Mouse (Mus musculus) urinary bladder, postnatal 14 days (tissue): ENCODE measurements around the gene Adra1b.

Experiments used
- DNase-seq: peaks from one replicate; pipeline ENCODE4 v3.0.0; 2021; ENCODE audit warnings: low spot score

Gene Adra1b

DNA sequence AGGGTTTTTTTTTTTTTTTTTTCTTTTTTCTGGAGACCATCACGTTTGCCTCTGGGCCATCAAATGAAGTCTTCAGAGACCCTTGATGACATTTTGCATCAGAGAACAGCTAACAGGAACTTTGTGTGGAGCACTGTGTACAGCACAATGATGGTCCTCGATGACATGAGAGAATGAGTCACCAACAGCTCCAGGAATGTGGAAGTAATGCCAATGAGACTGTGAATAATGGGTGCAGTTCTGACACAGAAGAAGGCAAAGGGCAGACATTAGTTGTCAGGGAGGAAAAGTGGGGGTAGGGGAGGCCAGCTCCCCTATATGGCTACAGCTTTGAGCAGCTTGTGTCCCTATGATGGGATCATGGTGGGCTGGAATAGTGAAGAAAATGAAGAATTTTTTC, 5.7 kb downstream of the Adra1b start:
- no peak for DNase-seq

DNA sequence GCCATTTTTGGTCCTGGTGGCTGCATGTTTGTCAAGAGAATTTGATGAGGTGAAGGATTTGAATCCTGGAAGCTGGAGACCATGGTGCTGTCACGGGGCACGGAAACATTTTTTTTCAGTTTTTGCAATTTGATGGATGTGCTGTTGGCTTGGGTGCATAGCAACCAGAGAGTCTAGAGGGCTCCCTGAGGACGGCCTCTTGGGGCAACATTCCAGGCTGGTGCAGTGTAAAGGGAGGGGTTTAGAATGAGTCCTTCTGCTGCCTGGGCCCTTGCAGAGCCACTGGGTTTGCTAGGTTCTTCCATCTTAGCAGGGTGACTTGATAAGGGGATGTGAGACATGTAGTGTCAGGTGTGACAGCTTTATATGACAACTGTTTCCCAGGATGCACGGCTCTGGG, 8.5 kb downstream of the Adra1b start:
- DNase-seq: no peak

DNA sequence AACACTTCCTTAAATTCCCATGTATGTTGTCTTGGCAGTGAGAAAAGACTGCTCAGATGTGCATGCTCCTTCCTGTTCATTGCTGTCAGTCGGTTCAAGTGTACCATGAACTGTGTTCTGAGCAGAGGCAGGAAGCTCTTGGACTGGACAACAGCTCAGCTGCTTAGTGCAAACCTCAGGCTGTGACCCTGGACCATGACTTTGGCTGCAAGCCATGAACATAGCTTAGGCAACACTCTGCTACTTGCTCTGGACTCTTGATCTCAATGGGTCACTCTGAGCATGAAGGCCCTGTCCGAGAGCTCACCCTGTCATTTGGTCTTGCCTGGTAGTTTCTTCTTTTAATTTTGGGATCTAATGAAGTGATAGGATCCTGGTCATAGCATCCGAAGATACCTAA, 9.6 kb downstream of the Adra1b start:
- no peak for DNase-seq

DNA sequence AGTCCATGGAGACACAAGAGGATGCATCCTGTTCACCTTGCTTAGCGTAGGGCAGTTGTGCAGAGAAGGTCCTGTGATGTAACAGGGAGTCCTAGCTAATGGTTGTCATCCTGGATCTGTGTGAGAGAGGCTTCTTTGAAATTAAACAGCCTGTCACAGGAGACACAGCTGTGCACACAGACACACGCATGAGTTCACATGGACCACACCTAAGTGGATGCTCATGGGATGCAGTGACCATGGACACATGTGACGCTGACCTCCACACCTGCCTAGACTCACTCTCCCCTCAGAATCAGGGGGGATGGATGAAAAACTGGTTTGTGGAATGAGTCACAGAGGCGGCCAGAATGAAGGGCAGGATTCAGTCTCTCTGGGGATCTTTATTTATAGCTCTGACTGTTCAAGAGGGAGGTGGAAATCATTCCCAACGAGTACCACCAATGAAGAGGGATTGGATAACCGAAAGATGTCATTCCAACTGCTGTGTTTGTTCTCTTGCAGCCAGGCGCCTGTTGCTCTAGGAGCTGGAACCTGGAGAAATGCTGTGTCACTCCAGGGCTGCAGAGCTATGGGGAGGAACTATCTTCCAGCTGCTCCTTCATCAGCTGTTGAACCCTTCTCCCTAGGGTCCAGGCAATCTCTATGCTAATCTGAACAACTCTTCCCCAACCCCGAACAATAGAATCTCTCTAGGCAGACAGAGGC, 11.6 kb downstream of the Adra1b start:
- no peak for DNase-seq

DNA sequence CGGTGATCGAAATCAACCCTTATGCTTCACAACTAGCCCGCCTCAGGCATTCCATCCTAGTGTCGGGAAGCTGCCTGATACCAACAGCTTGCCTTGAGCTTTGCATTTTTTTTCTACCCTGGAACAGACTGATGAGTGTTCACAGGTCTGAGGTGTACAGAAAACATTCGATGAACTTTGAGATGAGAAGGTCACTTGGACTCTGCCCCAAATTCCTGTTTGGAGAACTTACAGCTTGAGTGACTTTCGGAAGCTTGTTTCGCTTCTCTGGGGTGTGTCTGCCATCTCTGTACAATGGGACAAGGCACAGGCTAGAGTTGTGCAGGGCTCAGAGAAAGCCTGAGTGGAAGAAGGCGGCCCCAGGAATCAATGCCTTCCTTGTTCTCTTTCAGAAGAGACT, 12.3 kb downstream of the Adra1b start:
- DNase-seq: no peak

DNA sequence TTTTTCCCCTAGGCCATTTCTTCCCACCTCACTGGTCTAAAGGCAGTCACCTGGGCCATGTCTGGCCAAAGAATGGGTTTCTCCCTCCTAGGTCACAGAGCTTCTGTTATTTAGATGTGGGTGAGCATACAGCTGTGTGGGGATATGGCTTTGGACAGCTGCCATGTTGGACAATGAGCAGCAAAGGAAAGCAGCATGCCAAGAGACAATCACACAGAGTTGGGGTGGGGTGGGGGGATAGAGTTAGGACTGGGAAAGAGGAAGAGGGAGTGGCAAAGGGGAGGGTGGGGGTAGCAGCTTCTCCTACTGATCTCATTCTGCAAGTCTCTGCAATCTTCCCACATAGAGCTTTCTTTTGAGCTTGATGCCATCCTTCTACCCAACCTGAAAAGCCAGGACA, 13.4 kb downstream of the Adra1b start:
- no peak for DNase-seq

DNA sequence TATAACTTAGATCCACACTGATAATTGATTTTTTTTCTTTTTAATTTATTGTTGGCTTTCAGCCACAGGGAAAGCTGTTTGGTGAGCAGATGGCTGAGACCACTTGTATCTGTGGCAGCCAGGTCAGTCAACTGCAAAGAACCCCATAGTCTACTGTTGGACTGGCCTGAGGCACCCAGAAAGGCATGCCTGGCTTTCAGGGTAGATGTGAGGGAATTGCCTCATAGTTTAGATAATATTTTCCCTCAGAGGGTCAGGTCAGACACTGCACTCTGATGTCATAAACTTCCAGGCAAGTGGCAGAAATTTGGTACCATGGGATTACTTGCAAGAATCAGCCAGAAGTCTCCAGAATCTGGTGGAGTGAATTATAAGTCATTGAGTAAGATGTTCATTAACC, 16.5 kb downstream of the Adra1b start:
- no peak for DNase-seq

DNA sequence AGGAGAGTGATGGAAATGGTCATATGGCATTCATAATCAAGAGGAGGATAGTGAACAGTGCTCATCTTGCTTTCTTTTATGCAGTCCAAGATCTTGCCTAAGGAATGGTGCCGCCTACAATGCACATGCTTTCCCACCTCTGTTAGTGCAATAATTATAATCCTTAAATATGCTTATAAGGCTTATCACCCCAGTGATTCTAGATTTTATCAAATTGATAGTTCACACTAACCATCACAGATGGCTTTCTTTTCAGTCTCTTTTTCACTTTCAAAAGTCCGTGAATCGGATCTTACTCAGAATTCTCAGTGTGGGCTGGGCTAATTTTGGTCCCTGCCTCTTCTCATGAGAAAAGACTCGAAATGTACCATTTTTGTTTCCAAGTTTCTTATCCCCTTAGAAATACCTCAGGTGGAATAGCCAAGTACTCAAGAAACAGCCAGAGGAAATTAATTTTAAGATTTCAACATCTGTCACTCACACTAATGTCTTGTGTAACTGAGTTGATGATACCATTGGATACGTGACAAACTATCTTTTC, 17.3 kb downstream of the Adra1b start:
- DNase-seq: no peak

DNA sequence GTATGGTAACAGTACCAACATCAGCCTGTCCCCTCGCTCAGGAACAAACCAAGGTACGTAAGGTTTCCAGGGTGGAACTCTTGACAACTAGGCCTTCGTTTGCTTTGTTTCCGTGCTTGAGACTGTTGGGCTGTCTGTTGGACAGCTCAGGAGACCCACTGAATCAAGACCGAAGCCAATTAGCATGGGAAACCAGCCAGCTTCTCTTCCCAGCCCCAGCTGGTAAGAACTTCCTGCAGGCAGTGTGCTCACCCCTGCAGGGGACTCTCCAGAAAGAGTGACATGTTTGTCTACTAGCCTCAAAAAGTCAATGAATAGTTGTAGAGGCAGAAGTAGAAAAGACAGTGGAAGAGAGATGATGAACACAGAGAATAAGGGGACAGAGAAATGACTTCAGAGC, 23.8 kb downstream of the Adra1b start:
- no peak for DNase-seq

DNA sequence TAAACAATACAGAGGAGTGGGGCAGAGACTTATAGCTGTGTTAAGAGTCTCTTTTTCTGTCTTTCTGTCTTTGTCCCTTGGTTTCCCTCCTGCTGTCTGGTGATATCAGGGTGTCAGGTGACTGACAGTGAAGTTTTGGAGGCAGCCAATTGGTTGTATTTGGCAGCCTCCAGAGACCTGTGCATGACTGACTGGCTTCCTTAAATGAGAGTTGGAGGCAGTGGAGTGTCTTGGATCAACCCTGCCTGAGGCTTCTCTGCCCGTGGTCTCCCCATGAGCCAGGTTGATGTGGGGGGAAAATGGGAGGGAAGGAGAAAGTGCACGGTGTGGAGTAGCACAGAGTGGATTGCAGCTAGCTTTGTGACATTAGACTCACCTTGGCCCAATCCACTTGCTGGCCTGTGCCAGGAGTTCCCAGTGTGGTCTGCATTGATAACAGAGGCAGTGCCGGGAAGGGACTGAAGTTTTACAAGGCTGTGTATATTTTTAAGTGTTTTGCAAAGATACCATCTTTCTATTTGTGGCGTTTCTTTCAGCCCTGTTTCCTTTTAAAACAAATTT, 33.2 kb downstream of the Adra1b start:
- no peak for DNase-seq

DNA sequence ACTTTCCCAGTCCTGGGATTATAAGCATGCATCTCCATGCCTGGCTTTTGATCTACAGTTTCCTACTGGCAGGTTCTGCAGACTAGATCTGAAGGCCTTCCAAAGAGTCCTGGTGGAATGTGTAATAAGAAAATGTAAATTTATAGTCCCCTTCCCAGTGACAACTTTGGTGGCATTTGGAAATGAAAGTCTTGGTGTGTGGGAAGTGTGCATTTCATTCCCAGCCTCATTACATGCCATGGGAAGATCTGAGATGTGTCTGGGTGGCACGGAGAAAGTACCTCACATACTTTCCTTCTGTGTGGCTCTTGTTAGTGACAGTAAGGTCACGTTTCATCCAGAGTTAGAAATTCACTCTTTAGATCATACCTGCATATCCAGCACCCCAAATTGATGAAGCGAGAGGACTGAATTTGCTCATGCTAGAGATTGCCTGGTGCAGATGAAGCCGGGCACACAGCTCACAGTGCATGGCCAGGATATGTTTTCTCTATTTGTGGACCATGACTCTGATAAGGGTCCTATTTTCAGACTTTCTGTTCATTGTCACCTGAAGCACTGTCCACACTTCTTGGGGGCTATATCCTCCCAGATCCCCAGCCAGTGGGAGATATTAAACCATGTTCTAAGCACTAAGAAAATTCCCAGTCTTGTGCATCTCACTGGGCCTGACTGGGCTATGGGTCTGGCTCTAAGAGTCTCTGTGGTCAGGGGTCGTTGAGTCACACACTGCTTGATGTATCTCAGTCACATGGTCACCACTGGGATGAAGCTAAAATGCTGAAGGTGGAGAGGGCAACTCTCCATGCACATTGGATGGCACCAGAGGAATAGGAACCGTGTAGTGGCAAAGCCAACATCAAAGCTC, 35.5 kb downstream of the Adra1b start:
- DNase-seq: no peak

DNA sequence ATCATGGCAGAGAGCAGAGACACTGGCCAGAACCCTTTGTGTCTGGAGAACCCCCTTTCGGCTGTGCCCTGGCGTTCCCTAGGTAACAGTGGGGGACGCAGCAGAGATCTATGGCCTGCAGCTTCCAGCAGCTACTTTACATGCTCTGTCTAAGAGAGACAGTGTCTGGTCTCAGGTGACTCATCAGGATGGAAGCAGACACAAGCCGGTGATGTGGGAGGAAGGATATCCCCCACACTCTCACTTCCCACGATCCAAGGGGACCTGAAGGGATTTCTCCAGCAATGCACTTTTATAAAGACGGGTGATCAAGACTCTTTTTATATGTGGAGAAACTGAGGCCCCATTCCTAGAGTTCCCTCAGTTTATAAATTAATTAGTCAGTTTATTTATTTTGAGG, 48.0 kb downstream of the Adra1b start:
- DNase-seq: no peak

DNA sequence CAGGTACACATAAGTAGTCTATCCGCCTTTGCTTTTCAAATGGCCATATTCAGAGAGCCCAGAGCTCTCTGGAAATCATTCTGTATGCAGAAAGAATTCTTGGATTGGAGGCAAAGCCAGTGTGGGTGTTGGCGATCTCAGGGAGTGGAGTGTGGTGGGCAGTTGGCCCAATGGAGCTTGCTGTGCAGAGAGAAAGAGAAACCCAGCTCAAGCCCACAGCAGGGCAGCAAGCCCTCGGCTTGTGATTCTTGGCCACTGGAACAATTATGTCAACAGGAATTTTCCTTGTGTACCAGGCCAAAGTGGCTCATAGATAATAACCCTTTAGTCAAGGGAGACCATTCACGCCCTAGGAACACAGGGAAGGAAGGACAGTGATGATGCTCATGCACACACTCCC, 53.0 kb downstream of the Adra1b start:
- no peak for DNase-seq

DNA sequence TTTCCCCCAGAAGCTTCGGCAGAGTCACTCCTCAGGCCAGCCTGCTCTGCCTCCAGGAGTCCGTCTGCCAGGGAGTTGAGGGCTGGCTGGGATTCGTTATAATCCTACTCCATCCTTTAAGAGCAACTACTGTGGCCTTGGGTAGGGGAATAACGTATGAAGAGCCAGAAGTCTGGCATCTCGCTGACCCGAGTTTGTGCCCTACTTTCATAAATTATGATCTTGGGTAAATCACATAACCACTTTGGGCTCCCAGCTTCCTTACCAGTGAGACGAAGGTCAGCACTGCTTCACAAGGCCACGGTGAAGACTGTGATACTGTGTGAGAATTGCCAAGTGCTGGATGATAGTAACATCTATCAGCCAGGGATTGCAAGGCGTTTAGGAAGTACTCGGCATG, 59.4 kb downstream of the Adra1b start:
- no peak for DNase-seq

DNA sequence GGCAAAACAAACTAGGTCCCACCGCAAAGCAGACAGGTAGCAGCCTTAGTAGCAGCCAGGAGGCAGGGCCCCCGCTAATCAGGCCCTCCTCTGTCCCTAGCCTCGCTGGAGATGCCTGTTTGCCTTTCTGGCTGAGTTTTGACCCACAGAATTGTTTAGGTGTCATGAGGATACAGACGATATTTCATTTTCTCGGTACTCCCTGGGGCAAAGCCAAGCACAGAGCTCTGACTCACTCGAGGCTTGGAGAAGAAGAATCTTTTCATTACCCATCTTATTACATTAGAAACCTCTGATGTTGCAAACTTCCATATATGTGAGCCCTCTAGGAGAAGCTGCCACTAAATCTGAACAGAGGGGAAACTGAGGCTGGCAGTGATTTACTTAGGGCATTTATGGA, 60.5 kb downstream of the Adra1b start:
- no peak for DNase-seq

DNA sequence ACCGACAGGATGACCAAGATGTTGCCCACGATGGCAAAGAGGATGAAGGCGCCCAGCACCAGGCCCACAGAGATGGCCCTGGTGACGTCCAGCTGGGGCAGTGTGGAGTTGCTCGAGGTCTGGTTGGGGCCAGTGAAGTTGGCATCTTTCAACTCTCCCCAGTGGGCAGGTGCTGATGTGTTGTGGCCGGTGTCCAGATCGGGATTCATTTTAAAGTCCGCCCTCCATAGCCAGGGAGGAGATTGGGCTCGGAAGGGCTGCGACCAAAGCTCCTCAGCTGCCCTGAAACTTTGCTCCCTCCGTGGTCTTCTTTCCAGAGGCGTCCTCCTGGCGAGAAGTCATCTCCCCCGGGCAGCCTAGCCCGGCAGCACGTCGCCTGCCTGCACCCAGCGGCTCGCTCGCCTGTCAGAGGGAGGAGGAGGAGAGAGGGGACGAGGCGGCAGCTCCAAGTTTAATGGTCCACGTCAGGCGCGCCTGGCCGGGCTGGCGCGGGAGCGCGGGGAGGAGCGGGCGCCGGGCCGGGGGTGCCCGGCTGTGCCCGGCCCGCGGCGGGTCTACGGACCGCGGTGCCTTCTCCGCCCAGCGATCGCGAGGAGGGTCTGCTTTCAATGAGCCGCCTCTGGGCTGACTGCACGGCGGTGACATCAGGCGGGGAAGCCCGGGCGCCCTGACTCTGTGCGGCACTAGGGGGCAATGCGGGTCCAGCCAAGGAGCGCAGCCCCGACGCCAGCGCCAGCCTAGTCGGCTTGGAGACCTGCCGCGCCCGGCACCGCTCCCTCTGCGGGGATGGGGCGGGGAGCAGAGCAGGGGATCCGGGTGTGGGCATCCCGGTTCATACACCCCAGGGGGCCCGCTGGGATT, 64.9 kb downstream of the Adra1b start:
- peak; percentile 80 for DNase-seq

DNA sequence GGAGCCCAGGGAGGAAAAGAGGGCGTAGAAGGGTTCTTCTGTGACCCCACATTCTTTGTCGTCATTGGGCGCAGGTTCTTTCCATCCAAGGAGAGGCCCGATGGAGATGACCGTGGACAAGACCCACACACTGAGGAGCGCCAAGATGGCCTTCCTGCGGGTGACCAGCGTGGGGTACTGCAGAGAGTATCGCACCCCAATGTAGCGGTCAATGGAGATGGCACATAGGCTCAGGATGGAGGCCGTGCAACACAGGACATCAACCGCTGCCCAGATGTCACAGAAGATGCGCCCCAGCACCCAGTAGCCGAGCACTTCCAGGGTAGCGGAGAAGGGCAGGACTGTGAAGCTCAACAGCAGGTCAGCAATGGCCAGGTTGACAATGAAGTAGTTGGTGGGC, 65.6 kb downstream of the Adra1b start:
- DNase-seq: no peak

DNA sequence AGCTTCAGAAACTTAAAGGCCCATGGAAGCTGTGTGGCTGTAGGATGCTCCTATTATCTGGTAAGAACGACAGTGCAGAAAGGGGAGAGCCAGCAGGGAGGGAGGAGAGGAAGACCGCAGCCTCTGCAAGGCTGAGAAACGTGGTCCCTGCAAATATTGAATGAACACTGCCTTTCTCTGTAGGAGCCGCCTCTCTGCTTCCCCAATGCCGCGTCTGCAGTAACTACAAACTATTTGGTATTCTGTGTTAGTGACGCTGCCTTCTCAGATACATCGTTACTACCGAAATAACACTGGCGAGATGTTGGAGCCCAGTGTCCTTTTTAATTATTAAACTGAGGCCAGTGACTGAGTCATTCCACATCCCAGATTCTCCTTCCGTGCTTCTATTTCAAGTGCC, 66.5 kb downstream of the Adra1b start:
- no peak for DNase-seq

DNA sequence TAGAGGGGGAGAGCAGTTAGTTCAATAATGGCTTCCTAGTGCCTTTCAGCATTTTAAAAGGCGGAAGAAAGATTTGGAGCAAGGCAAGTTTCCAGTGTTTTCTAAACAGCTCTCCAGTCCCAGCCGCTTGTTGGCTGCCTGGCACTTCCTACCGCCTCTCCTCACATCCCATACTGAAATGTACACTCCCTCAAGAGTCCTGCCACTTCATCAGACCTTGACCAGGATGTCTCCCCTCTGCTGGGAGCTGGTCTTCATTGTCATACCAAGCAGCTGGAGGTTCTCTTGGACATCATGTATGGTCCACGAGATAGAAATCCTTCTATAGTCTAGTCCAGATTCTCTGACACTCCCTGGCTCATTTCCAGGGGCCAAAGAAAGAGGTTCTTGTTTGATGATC, 69.5 kb downstream of the Adra1b start:
- no peak for DNase-seq

DNA sequence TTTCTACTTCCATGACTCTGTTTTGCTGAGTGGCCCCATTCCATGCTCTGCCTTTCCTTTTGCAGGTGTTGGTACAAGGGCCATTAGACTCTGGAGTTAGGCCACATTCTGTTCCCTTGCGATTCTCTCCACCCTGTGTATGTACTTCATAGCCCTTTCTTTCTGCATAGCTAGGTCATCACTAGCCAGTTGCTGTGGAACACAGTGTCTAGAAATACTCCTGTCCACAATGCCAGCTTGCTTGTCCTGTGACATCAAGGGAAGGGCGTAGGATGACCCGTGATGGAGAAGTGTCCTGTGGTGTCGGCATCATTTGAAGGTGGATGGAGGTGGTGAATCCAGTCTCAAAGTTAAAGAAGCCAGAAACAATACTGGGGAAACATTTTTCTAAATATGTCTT, 74.2 kb downstream of the Adra1b start:
- no peak for DNase-seq

DNA sequence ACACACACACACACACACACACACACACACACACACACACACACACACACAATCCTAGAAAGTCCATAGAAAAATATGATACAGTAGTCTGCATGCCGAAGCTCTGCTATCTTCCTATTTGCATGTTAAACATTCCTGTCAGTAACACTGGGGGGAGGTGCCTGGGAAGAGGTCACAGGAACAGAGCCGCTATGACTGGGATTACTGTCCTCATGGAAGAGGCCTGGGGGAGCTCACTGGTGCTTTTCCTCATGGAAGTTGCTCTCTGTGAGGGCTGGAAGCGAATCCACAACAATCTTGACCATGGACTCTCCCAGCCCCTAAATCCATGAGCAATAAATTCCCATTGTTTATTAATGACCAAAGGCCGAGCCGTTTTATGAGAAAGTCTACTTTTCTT, 77.7 kb downstream of the Adra1b start:
- DNase-seq: no peak
